Mouse (Mus musculus) layer of hippocampus, adult 11-12 months (tissue): ENCODE measurements around the gene Gsk3b.
"Not testable (repeated sequence)": the region's sequence is repeated elsewhere in the genome, so short reads cannot be mapped to it uniquely, and the experiment has no call there.

Experiments used
- DNase-seq: peaks from one replicate; pipeline ENCODE4 v3.0.0; 2022; ENCODE audit warnings: low spot score

The Gsk3b gene

DNA sequence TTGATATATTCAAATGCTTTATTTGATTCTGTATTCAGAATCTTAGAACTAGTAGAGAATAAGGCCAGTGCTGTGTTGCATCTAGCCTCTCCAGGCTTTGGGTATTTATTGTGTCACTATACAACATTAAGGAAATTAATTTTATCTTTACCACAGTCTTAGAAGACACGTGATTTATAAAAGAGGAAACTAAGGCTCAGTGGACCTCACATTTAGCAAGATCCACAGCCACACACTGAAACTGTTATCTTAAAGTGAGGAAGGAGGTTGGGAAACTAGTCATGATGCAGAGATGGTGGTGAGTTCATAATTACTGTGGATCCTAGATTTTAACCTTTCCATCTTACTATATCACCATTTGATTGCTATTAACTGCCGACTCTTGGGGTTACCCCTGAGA, 16.7 kb downstream of the Gsk3b start:
- no peak for DNase-seq

GRCm38 (mm10) chr16:38106542-38106941, 17.7 kb downstream of the Gsk3b start:
- no peak for DNase-seq

GRCm38 (mm10) chr16:38110001-38110400, 21.2 kb downstream of the Gsk3b start:
- no peak for DNase-seq

DNA sequence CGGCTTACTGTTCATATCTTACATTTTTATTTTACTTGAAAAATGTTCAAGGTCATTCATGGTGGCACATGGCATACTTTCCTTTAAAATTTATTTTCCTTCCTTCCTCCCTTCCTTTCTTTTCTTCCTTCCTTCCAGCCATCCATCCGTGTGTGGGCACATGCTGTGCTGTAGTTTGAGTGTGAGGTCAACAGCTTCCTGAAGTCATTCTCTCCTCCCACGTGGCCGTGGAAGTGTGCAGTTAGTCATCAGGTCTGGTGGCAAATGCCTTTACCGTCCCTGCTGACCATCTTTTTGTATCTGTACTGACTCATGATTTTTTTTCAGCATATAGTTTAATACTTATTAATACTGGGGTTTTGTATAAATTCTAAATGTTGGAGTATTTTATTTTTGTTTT, 21.8 kb downstream of the Gsk3b start:
- DNase-seq: no peak

DNA sequence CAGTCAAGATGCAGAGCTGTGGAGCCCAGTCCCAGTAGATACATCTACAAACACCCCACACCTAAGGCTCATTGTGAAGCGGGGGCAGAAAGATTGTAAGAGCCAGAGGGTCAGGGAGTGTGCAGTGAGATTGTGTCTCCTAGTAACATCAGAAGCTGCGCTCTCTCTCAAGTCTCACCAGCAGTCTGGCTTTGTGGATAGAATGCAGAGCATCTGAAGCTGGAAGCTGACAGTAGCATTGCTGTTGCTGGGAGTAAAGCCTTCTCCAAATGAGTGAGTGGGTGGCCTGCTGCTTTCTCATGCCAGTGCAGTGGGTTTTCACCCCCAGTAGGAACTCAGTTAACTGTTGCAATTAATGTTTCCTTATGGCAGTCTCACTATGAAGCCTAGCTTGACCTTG, 25.3 kb downstream of the Gsk3b start:
- no peak for DNase-seq

- DNase-seq: not testable (repeated sequence)
Observed at GRCm38 (mm10) chr16:38117909-38118308, 29.1 kb downstream of the Gsk3b start.

- DNase-seq: no peak
Observed at GRCm38 (mm10) chr16:38118723-38119122, 29.9 kb downstream of the Gsk3b start.

GRCm38 (mm10) chr16:38119286-38119685, 30.5 kb downstream of the Gsk3b start:
- no peak for DNase-seq

DNA sequence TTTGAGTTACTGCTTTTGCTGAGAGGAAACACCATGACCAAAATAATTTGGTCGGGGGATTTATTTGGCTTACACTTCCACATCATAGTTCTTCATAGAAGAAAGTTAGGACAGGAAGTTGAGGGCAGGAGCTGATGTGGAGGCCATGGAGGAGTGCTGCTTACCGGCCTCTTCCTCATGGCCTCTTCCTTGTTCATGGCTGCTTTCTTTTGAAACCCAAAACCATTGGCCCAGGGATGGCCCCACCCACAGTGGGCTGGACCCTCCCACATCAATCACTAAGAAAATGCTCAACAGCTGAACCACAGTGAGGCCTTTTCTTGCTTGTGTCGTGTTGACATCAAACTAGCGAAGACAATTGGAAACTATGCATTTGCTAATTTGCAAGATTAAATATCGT, 40.4 kb downstream of the Gsk3b start:
- no peak for DNase-seq

DNA sequence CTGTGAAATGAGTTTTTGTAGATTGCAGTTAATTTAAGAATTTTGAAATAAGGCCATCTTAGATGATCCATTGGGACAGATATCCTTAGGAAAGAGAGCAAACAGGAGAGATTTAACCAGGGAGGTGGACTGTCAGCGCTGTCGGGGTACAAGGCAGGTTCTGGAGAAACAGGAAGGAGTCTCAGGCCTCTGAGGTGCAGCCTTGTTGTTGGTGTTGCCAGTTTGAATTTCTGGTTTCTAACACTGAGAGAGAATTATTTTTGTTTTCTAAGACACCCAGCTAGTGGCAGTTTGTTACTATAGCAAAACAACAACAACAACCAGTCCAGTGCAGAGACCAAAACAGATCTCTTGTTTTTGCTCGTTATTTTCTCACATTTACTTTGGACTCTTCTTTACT, 42.2 kb downstream of the Gsk3b start:
- DNase-seq: no peak

GRCm38 (mm10) chr16:38131756-38132155, 43.0 kb downstream of the Gsk3b start:
- peak; percentile 27 for DNase-seq

- DNase-seq: no peak
Observed at GRCm38 (mm10) chr16:38132210-38132609, 43.4 kb downstream of the Gsk3b start.

GRCm38 (mm10) chr16:38137296-38137695, 48.5 kb downstream of the Gsk3b start:
- DNase-seq: peak; percentile 44

GRCm38 (mm10) chr16:38144898-38145297, 56.1 kb downstream of the Gsk3b start:
- no peak for DNase-seq

DNA sequence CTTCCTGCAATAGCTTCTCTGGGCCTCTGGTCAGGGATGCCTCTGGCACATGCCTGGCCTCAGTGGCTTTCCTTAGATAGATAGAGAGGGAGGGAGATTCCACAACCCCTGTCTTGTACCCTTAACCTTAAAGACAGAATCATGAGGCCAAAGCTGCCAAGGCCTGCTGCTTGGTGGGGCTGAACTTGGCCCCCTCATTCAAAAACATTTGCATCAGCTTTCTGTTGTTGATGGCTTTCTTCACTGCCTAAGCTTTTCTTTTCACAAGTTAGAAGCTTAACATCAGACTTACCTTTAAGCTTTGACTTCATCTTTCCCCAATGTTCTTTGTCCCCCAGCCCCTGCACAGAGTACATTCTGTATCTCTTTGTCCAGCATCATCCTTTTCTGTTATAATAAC, 61.8 kb downstream of the Gsk3b start:
- no peak for DNase-seq

DNA sequence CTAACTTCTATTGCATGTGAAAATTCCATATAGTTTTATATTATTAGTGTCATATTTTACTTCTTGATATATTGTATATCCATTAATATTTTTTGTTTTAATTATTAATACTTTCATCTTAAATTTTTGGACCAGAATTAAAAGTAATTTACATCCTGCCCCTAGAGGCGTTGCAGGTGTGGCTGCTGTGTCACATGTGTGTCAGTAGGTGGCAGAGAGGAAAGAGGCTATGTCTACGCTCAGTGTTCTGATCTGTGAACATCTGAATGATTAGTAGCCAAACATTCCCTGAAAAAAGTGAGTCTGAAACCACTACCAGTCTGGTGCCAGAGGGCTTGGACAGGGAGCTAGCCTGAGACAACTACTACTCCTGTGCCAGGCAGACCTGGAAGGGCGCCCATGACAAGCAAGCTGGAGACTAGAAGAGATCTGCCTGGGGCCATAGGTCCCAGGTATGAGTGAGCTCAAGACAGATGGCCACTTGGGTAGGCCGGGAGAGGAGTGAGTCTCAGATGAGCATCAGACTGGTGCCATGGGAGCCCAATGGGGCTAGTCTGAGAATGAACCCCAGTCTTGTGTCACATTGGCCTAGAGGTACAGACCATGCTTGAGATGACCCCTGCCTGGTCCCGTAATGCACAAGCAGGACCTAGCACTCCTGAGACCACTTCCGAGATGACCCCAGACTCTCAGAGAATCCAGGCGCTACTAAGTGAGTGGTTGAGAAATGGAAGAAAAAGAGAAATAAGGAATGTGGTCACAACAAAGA, 69.2 kb downstream of the Gsk3b start:
- DNase-seq: no peak

GRCm38 (mm10) chr16:38162019-38162418, 73.2 kb downstream of the Gsk3b start:
- no peak for DNase-seq

GRCm38 (mm10) chr16:38164811-38165591, 76.2 kb downstream of the Gsk3b start:
- DNase-seq: no peak

- DNase-seq: no peak
Observed at GRCm38 (mm10) chr16:38168971-38169370, 80.2 kb downstream of the Gsk3b start.

DNA sequence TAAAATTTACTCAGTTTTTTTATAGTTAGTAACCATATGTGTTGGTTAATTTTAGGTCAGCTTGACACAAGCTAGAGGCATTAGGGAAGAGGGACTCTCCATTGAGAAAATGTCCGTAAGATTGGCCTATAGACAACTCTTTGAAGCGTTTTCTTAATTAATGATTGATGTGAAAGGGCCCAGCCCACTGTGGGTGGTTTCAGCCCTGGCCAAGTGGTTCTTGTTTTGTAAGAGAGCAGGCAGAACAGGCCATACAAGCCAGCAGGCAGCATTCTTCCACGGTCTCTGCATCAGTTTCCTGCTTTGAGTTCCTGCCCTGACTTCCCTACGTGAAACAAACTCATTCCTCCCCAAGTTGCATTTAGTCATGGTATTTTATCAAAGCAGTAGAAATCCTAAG, 90.3 kb downstream of the Gsk3b start:
- DNase-seq: no peak

DNA sequence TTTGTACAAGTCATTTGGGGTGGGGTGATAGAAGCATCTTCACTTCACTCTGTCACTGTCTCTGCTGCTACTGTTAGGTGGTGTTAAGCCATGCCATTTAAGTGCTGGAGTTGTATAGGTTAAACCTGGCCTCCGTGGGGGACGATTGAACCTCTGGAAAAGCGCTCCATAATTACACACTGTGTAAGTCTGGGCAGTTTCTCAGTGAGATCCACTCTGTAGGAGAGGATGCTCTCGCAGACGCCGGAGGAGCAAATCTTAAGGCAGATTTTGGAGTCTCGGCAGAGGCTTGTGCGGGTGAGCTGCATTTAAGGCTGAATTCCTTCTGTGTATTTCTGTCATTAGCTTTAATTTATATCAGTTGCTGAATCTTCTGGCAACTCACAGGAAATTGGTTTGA, 92.6 kb downstream of the Gsk3b start:
- DNase-seq: no peak

GRCm38 (mm10) chr16:38184657-38185269, 96.0 kb downstream of the Gsk3b start:
- no peak for DNase-seq

GRCm38 (mm10) chr16:38189952-38190351, 101.2 kb downstream of the Gsk3b start:
- DNase-seq: no peak
